Mouse (Mus musculus): ENCODE measurements at regions not wholly inside any gene's neighbourhood (a gene's known extent, or its start where the extent isn't known, plus 50 kb on each side); places are given as distances from the start of the nearest gene placed in this dataset.
A peak's percentile ranks its signal among the peaks of the same experiment; 100 is the strongest.

GRCm38 (mm10) chr16:27878499-27878898 lies 489.8 kb downstream of the Ccdc50 start:
- Histone ChIP-seq H3K27me3 (replicated peaks; ENCODE audit: control insufficient read depth, insufficient read depth, low read length) (no peaks in the 10 kb centered on the region), H3K27ac (ENCODE audit: low read depth, low read length) (no peak overlapping the region), H3K36me3 (ENCODE audit: control insufficient read depth, insufficient read depth, low read length) (no peaks in the 10 kb centered on the region), H3K9me3 (ENCODE audit: control insufficient read depth, low read length) (no peaks in the 10 kb centered on the region), H3K9ac (ENCODE audit: low read depth, low read length) (no peak overlapping the region), H3K4me2 (ENCODE audit: low read length) (no peak overlapping the region), H3K4me3 (ENCODE audit: low read length) (no peak overlapping the region), H3K4me1 (ENCODE audit: control insufficient read depth, insufficient read depth, low read depth, low read length) (no peaks in the 10 kb centered on the region)
- WGBS, result 31% methylated on average over 2 of the region's 2 CpGs
- ATAC-seq, result no peak

GRCm38 (mm10) chr16:27878950-27879349 lies 490.3 kb downstream of the Ccdc50 start:
- no peak overlapping the region for H3K4me2 ChIP-seq (ENCODE audit: low read length)
- no peaks in the 10 kb centered on the region for H3K36me3 ChIP-seq (ENCODE audit: control insufficient read depth, insufficient read depth, low read length)
- H3K27me3 ChIP-seq (replicated peaks; ENCODE audit: control insufficient read depth, insufficient read depth, low read length), result no peaks in the 10 kb centered on the region
- ATAC-seq, result no peak
- 59% methylated on average over 3 of the region's 3 CpGs for WGBS
- H3K9me3 ChIP-seq (ENCODE audit: control insufficient read depth, low read length), result no peaks in the 10 kb centered on the region
- H3K27ac ChIP-seq (ENCODE audit: low read depth, low read length), result no peak overlapping the region
- no peak overlapping the region for H3K4me3 ChIP-seq (ENCODE audit: low read length)
- no peaks in the 10 kb centered on the region for H3K4me1 ChIP-seq (ENCODE audit: control insufficient read depth, insufficient read depth, low read depth, low read length)
- no peak overlapping the region for H3K9ac ChIP-seq (ENCODE audit: low read depth, low read length)

GRCm38 (mm10) chr16:27884363-27884762 lies 495.7 kb downstream of the Ccdc50 start:
- ATAC-seq, result peak; percentile 87
- no peaks in the 10 kb centered on the region for H3K36me3 ChIP-seq (ENCODE audit: control insufficient read depth, insufficient read depth, low read length)
- 25% methylated on average over 2 of the region's 2 CpGs for WGBS

GRCm38 (mm10) chr16:27906036-27906435 lies 517.4 kb downstream of the Ccdc50 start:
- 8% methylated on average over 2 of the region's 2 CpGs for WGBS
- no peak overlapping the region for H3K27ac ChIP-seq (ENCODE audit: low read depth, low read length)
- H3K9ac ChIP-seq (ENCODE audit: low read depth, low read length), result no peak overlapping the region
- no peak for ATAC-seq
- no peak overlapping the region for H3K4me2 ChIP-seq (ENCODE audit: low read length)
- no peaks in the 10 kb centered on the region for H3K36me3 ChIP-seq (ENCODE audit: control insufficient read depth, insufficient read depth, low read length)
- no peaks in the 10 kb centered on the region for H3K9me3 ChIP-seq (ENCODE audit: control insufficient read depth, low read length)
- H3K27me3 ChIP-seq (replicated peaks; ENCODE audit: control insufficient read depth, insufficient read depth, low read length), result no peaks in the 10 kb centered on the region
- no peak overlapping the region for H3K4me3 ChIP-seq (ENCODE audit: low read length)
- no peaks in the 10 kb centered on the region for H3K4me1 ChIP-seq (ENCODE audit: control insufficient read depth, insufficient read depth, low read depth, low read length)

More at GRCm38 (mm10) chr16:27884363-27884762, 495.7 kb downstream of the Ccdc50 start:
- no peaks in the 10 kb centered on the region for H3K9me3 ChIP-seq (ENCODE audit: control insufficient read depth, low read length)
- no peak overlapping the region for H3K9ac ChIP-seq (ENCODE audit: low read depth, low read length)
- no peaks in the 10 kb centered on the region for H3K27me3 ChIP-seq (replicated peaks; ENCODE audit: control insufficient read depth, insufficient read depth, low read length)
- H3K4me1 ChIP-seq (ENCODE audit: control insufficient read depth, insufficient read depth, low read depth, low read length), result no peaks in the 10 kb centered on the region
- H3K4me2 ChIP-seq (ENCODE audit: low read length), result no peak overlapping the region
- no peak overlapping the region for H3K4me3 ChIP-seq (ENCODE audit: low read length)
- H3K27ac ChIP-seq (ENCODE audit: low read depth, low read length), result no peak overlapping the region

DNA sequence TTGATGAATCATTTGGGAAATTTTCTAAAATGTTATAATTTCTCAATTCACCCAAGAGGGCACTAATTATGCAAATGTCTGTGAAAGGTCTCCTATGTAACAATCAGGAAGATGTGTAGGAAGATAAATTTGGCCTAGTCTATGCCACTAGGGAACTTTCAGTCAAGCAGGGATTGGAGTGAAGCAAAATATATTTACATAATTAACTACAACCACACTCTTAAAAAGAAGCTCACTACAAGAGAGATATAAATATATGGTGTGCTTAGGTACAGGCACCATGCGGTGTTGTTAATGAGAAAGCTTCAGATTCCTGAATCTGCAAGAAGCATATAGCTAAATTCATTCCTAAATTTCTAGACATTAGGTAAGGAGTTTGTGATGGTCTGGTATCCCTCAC lies 526.8 kb downstream of the Ccdc50 start:
- Histone ChIP-seq H3K9ac (ENCODE audit: low read depth, low read length) (no peak overlapping the region), H3K4me1 (ENCODE audit: control insufficient read depth, insufficient read depth, low read depth, low read length) (no peaks in the 10 kb centered on the region), H3K27me3 (replicated peaks; ENCODE audit: control insufficient read depth, insufficient read depth, low read length) (no peaks in the 10 kb centered on the region), H3K4me2 (ENCODE audit: low read length) (no peak overlapping the region), H3K36me3 (ENCODE audit: control insufficient read depth, insufficient read depth, low read length) (no peaks in the 10 kb centered on the region), H3K9me3 (ENCODE audit: control insufficient read depth, low read length) (no peaks in the 10 kb centered on the region), H3K4me3 (ENCODE audit: low read length) (no peak overlapping the region), H3K27ac (ENCODE audit: low read depth, low read length) (no peak overlapping the region)
- WGBS, result 88% methylated on average over 1 of the region's 1 CpGs
- no peak for ATAC-seq

GRCm38 (mm10) chr16:27925528-27926360 lies 537.1 kb downstream of the Ccdc50 start:
- H3K4me1 ChIP-seq (ENCODE audit: control insufficient read depth, insufficient read depth, low read depth, low read length), result no peaks in the 10 kb centered on the region
- no peak overlapping the region for H3K27ac ChIP-seq (ENCODE audit: low read depth, low read length)
- H3K9ac ChIP-seq (ENCODE audit: low read depth, low read length), result no peak overlapping the region
- no peaks in the 10 kb centered on the region for H3K36me3 ChIP-seq (ENCODE audit: control insufficient read depth, insufficient read depth, low read length)
- no peak overlapping the region for H3K4me3 ChIP-seq (ENCODE audit: low read length)
- no peaks in the 10 kb centered on the region for H3K9me3 ChIP-seq (ENCODE audit: control insufficient read depth, low read length)
- no peak overlapping the region for H3K4me2 ChIP-seq (ENCODE audit: low read length)
- no peak for ATAC-seq
- no peaks in the 10 kb centered on the region for H3K27me3 ChIP-seq (replicated peaks; ENCODE audit: control insufficient read depth, insufficient read depth, low read length)
- 65% methylated on average over 7 of the region's 7 CpGs for WGBS

- no peak overlapping the region for H3K9ac ChIP-seq (ENCODE audit: low read depth, low read length)
- WGBS, result 36% methylated on average over 1 of the region's 1 CpGs
- H3K27ac ChIP-seq (ENCODE audit: low read depth, low read length), result no peak overlapping the region
- H3K27me3 ChIP-seq (replicated peaks; ENCODE audit: control insufficient read depth, insufficient read depth, low read length), result no peaks in the 10 kb centered on the region
- ATAC-seq, result no peak
- H3K9me3 ChIP-seq (ENCODE audit: control insufficient read depth, low read length), result no peaks in the 10 kb centered on the region
- no peak overlapping the region for H3K4me3 ChIP-seq (ENCODE audit: low read length)
- no peaks in the 10 kb centered on the region for H3K4me1 ChIP-seq (ENCODE audit: control insufficient read depth, insufficient read depth, low read depth, low read length)
- H3K36me3 ChIP-seq (ENCODE audit: control insufficient read depth, insufficient read depth, low read length), result no peaks in the 10 kb centered on the region
- no peak overlapping the region for H3K4me2 ChIP-seq (ENCODE audit: low read length)
Observed at GRCm38 (mm10) chr16:27926361-27926651, 537.6 kb downstream of the Ccdc50 start.

DNA sequence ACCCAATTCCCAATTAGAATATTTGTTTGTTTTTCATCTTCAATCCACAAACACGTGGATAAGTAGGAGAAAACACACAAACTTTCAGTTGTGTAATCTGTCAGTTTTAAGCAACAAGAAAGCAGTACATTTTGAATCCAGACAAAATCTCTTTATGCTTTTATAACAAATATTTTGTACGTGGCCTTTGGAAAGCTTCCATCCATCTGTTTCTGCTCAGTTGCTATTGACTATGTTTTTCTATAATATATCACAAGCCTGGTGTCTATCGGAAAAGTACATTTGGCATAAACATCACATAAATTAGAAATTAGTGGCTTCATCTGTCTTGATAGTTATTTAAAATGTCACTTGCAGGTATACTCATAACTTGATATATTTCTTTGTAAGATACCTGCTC lies 560.6 kb downstream of the Ccdc50 start:
- 70% methylated on average over 3 of the region's 3 CpGs for WGBS
- H3K4me2 ChIP-seq (ENCODE audit: low read length), result no peak overlapping the region
- no peaks in the 10 kb centered on the region for H3K9me3 ChIP-seq (ENCODE audit: control insufficient read depth, low read length)
- no peak overlapping the region for H3K27ac ChIP-seq (ENCODE audit: low read depth, low read length)
- no peaks in the 10 kb centered on the region for H3K4me1 ChIP-seq (ENCODE audit: control insufficient read depth, insufficient read depth, low read depth, low read length)
- H3K9ac ChIP-seq (ENCODE audit: low read depth, low read length), result no peak overlapping the region
- H3K36me3 ChIP-seq (ENCODE audit: control insufficient read depth, insufficient read depth, low read length), result no peaks in the 10 kb centered on the region
- no peak for ATAC-seq
- no peak overlapping the region for H3K4me3 ChIP-seq (ENCODE audit: low read length)
- H3K27me3 ChIP-seq (replicated peaks; ENCODE audit: control insufficient read depth, insufficient read depth, low read length), result no peaks in the 10 kb centered on the region

DNA sequence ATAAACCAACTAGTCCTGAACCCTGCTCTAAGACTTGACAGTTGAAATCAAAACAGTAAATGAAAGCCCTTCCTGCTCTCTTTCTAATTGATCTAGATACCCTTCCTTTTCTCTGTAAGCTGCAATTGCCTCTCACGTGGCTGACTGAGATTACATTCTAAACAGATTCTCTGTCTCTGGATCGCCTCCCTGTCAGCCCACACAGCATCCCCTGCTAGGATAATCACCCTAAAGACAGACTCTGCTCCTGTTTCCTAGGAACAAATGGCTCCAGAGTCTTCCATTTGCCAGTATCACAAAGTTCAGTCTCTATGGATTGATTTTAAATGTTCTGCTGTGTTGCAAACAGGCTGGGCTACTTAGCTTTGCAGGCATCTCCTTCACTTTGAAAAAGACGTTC lies 561.1 kb downstream of the Ccdc50 start:
- no peaks in the 10 kb centered on the region for H3K9me3 ChIP-seq (ENCODE audit: control insufficient read depth, low read length)
- no peaks in the 10 kb centered on the region for H3K27me3 ChIP-seq (replicated peaks; ENCODE audit: control insufficient read depth, insufficient read depth, low read length)
- no peak overlapping the region for H3K9ac ChIP-seq (ENCODE audit: low read depth, low read length)
- H3K4me2 ChIP-seq (ENCODE audit: low read length), result no peak overlapping the region
- H3K27ac ChIP-seq (ENCODE audit: low read depth, low read length), result no peak overlapping the region
- WGBS, result 38% methylated on average over 3 of the region's 3 CpGs
- ATAC-seq, result no peak
- H3K4me3 ChIP-seq (ENCODE audit: low read length), result no peak overlapping the region
- H3K4me1 ChIP-seq (ENCODE audit: control insufficient read depth, insufficient read depth, low read depth, low read length), result no peaks in the 10 kb centered on the region
- no peaks in the 10 kb centered on the region for H3K36me3 ChIP-seq (ENCODE audit: control insufficient read depth, insufficient read depth, low read length)
